Mouse (Mus musculus): ENCODE results near the gene Mettl16. TPM values are rescaled to one million over a fixed set of nuclear protein-coding genes. Genes with fewer than 3 reads are reported as not detected.
"Not testable (repeated sequence)": the region's sequence is repeated elsewhere in the genome, so short reads cannot be mapped to it uniquely, and the experiment has no call there.

Gene Mettl16
- total and polyA plus RNA-seq, 2 experiments from 2014 or later = 10.6 to 26.6 TPM

DNA sequence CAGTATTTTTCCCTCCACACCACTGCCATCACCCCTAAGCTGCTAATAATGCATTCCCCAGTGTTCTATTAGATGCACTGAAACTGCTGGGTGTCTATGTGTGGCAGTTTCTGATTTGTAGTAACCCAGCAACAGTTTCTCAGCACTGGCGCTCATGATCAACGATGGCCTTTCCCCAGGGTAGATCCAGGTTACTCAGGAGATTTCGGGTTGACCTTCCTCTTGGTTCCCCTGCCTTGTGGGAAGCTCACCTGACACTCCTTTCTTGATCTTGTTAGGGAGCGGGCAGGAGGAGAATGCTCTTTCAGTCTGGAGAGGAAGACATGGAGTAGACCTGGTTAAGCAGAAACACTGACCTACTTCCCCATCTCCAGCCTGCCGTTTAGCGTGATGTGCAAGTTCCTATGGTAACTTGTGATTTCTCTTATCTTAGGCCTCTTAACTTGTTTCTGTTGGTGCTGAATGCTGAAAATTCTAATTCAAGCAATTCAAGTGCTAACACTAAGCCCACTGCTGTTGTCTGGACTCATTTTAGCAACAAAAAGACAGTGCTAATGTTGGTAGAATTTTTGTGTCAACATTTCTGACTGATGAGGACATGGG lies 37.7 kb downstream of the Mettl16 start:
- Histone ChIP-seq H3K4me3 (ENCODE audit: low read length) (no peak overlapping the region), H3K9me3 (ENCODE audit: low read length) (no peaks in the 10 kb centered on the region), H3K4me2 (ENCODE audit: low read depth, low read length) (no peak overlapping the region), H3K27me3 (ENCODE audit: insufficient read depth, low read length) (no peaks in the 10 kb centered on the region), H3K27ac (0 out of 2 replicates have a peak overlapping the region, but pooled peaks have one; percentile 48), H3K36me3 (ENCODE audit: insufficient read depth, low read length) (peaks cover 20% of the 10 kb centered on the region), H3K4me1 (ENCODE audit: insufficient read depth, low read length) (no peaks in the 10 kb centered on the region), H3K9ac (replicated peaks; ENCODE audit: low read length) (no peak overlapping the region)
- no peak for DNase-seq (ENCODE audit: low spot score)
- WGBS = 92% methylated on average over 6 of the region's 6 CpGs
- ATAC-seq = no peak
- no peak for TF ChIP-seq CTCF (IDR thresholded peaks at IDR 0.05; ENCODE audit: low read depth)

DNA sequence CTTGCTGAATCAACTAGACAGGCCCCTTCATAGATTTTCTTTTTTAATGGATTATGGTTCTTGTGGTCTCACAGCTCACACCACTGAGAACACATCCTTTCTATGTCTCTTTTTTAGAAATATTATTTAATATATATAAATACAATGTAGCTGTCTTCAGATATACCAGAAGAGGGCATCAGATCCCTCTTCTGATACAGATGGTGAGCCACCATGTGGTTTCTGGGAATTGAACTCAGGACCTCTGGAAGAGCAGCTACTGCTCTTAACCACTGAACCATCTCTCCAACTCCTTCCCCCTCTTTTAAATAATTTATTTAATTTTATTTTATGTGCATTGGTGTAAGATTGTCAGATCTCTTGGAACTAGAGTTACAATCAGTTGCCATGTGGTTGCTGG lies 39.5 kb downstream of the Mettl16 start:
- Histone ChIP-seq H3K9ac (replicated peaks; ENCODE audit: low read length) (no peak overlapping the region), H3K4me2 (ENCODE audit: low read depth, low read length) (no peak overlapping the region), H3K9me3 (ENCODE audit: low read length) (no peaks in the 10 kb centered on the region), H3K27ac (no peak overlapping the region), H3K4me1 (ENCODE audit: insufficient read depth, low read length) (no peaks in the 10 kb centered on the region), H3K27me3 (ENCODE audit: insufficient read depth, low read length) (no peaks in the 10 kb centered on the region), H3K4me3 (ENCODE audit: low read length) (no peak overlapping the region), H3K36me3 (ENCODE audit: insufficient read depth, low read length) (peaks cover 10% of the 10 kb centered on the region; the same call in 1 of the 2 replicates)
- TF ChIP-seq CTCF (IDR thresholded peaks at IDR 0.05; ENCODE audit: low read depth) = no peak
- DNase-seq (ENCODE audit: low spot score) (no peak), ATAC-seq (no peak)

DNA sequence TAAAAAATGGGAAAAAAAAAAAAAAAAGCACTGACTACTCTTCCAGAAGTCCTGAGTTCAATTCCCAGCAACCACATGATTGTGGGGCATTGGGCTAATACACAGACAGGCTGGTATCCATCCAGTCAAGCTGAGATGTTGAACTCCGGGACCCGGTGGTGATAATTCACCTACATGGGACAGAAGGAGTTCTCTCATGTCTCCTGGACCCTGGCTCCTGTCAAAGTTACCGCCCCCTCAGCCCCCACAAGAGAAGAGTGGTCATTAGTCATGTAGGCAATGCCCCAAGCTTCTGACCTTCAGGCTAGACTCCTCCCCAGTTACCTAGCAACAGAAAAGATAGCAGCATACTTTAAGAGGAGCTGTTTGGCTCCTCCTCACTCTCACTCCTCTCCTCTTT lies 40.4 kb downstream of the Mettl16 start:
- WGBS = 64% methylated on average over 3 of the region's 3 CpGs
- not testable (repeated sequence) for H3K27ac ChIP-seq; H3K36me3 ChIP-seq (ENCODE audit: insufficient read depth, low read length); H3K27me3 ChIP-seq (ENCODE audit: insufficient read depth, low read length); H3K4me1 ChIP-seq (ENCODE audit: insufficient read depth, low read length); H3K9ac ChIP-seq (replicated peaks; ENCODE audit: low read length); ATAC-seq; DNase-seq (ENCODE audit: low spot score); H3K9me3 ChIP-seq (ENCODE audit: low read length); H3K4me3 ChIP-seq (ENCODE audit: low read length); H3K4me2 ChIP-seq (ENCODE audit: low read depth, low read length)

DNA sequence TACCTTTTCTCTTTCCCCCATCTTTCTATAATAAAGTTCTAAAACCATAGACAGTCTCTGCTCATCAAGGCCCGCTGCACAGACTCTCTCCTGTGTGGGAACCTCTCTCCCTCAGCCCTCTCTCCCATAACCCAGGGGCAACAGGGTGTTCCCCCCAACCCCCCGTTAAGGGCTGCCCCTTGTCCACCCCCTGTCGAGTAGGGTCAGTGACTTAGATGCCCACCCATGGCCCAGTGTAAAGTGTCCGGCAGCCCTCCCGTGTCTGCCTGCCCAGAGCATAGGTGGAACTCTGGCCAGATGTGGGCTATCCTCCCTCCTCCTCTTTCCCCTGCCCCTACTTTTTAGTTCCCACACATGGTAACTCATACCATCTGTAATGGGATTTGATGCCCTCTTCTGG lies 40.9 kb downstream of the Mettl16 start:
- ATAC-seq (no peak), DNase-seq (ENCODE audit: low spot score) (no peak)
- Histone ChIP-seq H3K4me3 (ENCODE audit: low read length) (no peak overlapping the region), H3K27me3 (ENCODE audit: insufficient read depth, low read length) (no peaks in the 10 kb centered on the region), H3K4me1 (ENCODE audit: insufficient read depth, low read length) (no peaks in the 10 kb centered on the region), H3K9me3 (ENCODE audit: low read length) (no peaks in the 10 kb centered on the region), H3K4me2 (ENCODE audit: low read depth, low read length) (no peak overlapping the region), H3K27ac (no peak overlapping the region), H3K9ac (replicated peaks; ENCODE audit: low read length) (no peak overlapping the region), H3K36me3 (ENCODE audit: insufficient read depth, low read length) (peaks cover 4% of the 10 kb centered on the region; the same call in 1 of the 2 replicates)
- TF ChIP-seq CTCF (IDR thresholded peaks at IDR 0.05; ENCODE audit: low read depth) = no peak
- 54% methylated on average over 5 of the region's 5 CpGs for WGBS

DNA sequence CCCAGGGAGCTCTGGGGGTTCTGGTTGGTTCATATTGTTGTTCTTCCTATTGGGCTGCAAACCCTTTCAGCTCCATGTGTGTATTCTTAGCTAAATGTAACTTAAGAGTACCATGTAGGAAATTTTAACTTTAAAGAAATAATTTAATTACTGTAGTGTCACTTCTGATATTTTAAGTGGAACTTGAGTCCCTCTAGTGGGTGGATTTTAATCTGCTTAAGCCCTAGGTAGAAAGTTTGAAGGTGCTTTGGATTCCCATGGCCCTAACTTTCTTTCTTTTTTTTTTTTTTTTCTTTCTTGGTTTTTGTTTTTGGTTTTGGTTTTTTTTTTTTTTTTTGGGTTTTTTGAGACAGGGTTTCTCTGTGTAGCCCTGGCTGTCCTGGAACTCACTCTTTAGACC lies 45.2 kb downstream of the Mettl16 start:
- H3K4me1 ChIP-seq (ENCODE audit: insufficient read depth, low read length) = no peaks in the 10 kb centered on the region
- H3K9ac ChIP-seq (replicated peaks; ENCODE audit: low read length) = no peak overlapping the region
- H3K4me2 ChIP-seq (ENCODE audit: low read depth, low read length) = no peak overlapping the region
- peaks cover 26% of the 10 kb centered on the region for H3K36me3 ChIP-seq (ENCODE audit: insufficient read depth, low read length)
- peak; percentile 37; the same call in 1 of the 2 replicates for TF ChIP-seq CTCF (IDR thresholded peaks at IDR 0.05; ENCODE audit: low read depth)
- H3K27ac ChIP-seq = no peak overlapping the region
- DNase-seq (ENCODE audit: low spot score) (peak; percentile 24), ATAC-seq (no peak)
- no peaks in the 10 kb centered on the region for H3K27me3 ChIP-seq (ENCODE audit: insufficient read depth, low read length)
- H3K4me3 ChIP-seq (ENCODE audit: low read length) = no peak overlapping the region
- H3K9me3 ChIP-seq (ENCODE audit: low read length) = no peaks in the 10 kb centered on the region

DNA sequence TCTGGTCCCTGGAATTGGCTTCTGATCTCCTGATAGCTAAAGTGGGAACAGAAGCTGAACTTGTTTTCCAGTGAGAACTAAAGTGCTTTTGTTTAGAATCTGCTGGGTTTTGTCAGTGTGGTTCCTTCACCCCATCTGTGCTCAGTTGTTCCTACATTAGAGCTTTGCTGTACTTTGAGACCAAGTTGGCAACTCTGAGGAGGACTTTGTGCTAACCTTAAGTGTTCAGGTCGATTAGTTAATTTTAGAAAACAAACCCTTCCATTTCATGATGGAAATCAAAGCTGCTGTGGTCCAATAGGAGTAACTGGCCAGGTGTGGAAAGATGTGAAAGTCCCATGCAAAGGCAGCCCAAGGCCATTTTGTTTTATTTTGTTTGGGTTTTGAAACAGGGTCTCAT lies 50.3 kb downstream of the Mettl16 start:
- Histone ChIP-seq H3K4me2 (ENCODE audit: low read depth, low read length) (no peak overlapping the region), H3K9ac (replicated peaks; ENCODE audit: low read length) (no peak overlapping the region), H3K4me3 (ENCODE audit: low read length) (no peak overlapping the region), H3K27ac (no peak overlapping the region), H3K27me3 (ENCODE audit: insufficient read depth, low read length) (no peaks in the 10 kb centered on the region), H3K4me1 (ENCODE audit: insufficient read depth, low read length) (no peaks in the 10 kb centered on the region), H3K9me3 (ENCODE audit: low read length) (no peaks in the 10 kb centered on the region), H3K36me3 (ENCODE audit: insufficient read depth, low read length) (peaks cover 22% of the 10 kb centered on the region)
- DNase-seq (ENCODE audit: low spot score) = no peak
- no peak for ATAC-seq
- TF ChIP-seq CTCF (IDR thresholded peaks at IDR 0.05; ENCODE audit: low read depth) = no peak
- 79% methylated on average over 1 of the region's 1 CpGs for WGBS

DNA sequence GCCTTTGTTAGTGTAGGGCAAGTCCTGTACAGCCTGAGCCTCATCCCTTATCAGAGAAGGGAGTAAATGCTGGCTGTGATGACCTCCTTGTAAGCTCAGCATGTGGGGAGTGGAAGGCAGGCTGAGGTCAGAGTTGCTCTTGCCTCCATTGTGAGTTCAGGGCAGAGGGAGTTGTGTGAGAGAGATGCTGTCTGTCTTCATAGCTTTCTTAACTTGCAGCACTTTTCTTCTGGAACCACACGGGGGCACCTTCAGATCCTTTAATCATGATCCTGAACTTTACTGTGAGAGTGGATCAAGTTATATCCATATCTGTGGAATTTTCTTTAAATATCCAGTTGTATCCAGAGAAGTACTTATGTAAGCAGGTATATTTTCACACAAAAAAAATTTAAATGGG lies 50.8 kb downstream of the Mettl16 start:
- H3K4me3 ChIP-seq (ENCODE audit: low read length) = no peak overlapping the region
- H3K9me3 ChIP-seq (ENCODE audit: low read length) = no peaks in the 10 kb centered on the region
- no peak overlapping the region for H3K9ac ChIP-seq (replicated peaks; ENCODE audit: low read length)
- H3K27ac ChIP-seq = no peak overlapping the region
- TF ChIP-seq CTCF (IDR thresholded peaks at IDR 0.05; ENCODE audit: low read depth) = peak; percentile 65
- no peak overlapping the region for H3K4me2 ChIP-seq (ENCODE audit: low read depth, low read length)
- ATAC-seq (no peak), DNase-seq (ENCODE audit: low spot score) (peak; percentile 60)
- H3K27me3 ChIP-seq (ENCODE audit: insufficient read depth, low read length) = no peaks in the 10 kb centered on the region
- no peaks in the 10 kb centered on the region for H3K4me1 ChIP-seq (ENCODE audit: insufficient read depth, low read length)
- H3K36me3 ChIP-seq (ENCODE audit: insufficient read depth, low read length) = peaks cover 22% of the 10 kb centered on the region
- WGBS = 32% methylated on average over 1 of the region's 1 CpGs
